Mouse (Mus musculus) C2C12 (cell line): ENCODE data around the gene Adam12. TPM values are rescaled to one million over a fixed set of nuclear protein-coding genes. Genes with fewer than 3 reads are reported as not detected.

Experiments used
- H3K27me3 ChIP-seq: one replicate; pipeline ENCODE4 v1.6.1; 2011; ENCODE audit not compliant: control insufficient read depth, insufficient read depth, insufficient read length
- H3K36me3 ChIP-seq: one replicate; pipeline ENCODE4 v1.6.1; 2011; ENCODE audit not compliant: control insufficient read depth, insufficient read depth
- H3K4me3 ChIP-seq: one replicate; pipeline ENCODE4 v1.5.1; 2011; ENCODE audit warnings: mild to moderate bottlenecking, control low read depth; ENCODE audit not compliant: poor library complexity, insufficient read depth, severe bottlenecking
- H3K79me2 ChIP-seq: one replicate; pipeline ENCODE4 v1.6.1; 2011; ENCODE audit not compliant: control insufficient read depth, insufficient read depth
- H3K79me3 ChIP-seq: one replicate; pipeline ENCODE4 v1.6.1; 2011; ENCODE audit warnings: low read depth, control low read depth
- H3ac ChIP-seq: one replicate; pipeline ENCODE3; 2011; ENCODE audit warnings: low read depth; ENCODE audit not compliant: control insufficient read depth, insufficient read length
- CEBPB ChIP-seq: IDR thresholded peaks from one replicate; pipeline ENCODE4 v1.6.1; 2011; ENCODE audit warnings: low read depth, mild to moderate bottlenecking, control low read depth, moderate library complexity
- CTCF ChIP-seq: IDR thresholded peaks from one replicate; pipeline ENCODE4 v1.5.1; 2011; ENCODE audit not compliant: control insufficient read depth, insufficient read depth, insufficient read length
- FOSL1 ChIP-seq: IDR thresholded peaks from one replicate; pipeline ENCODE4 v1.8.0; 2011; ENCODE audit warnings: mild to moderate bottlenecking, low read length; ENCODE audit not compliant: poor library complexity, insufficient read depth, severe bottlenecking
- MAX ChIP-seq: IDR thresholded peaks from one replicate; pipeline ENCODE4 v1.6.1; 2011; ENCODE audit warnings: mild to moderate bottlenecking, control low read depth
- MYOD1 ChIP-seq: IDR thresholded peaks from one replicate; pipeline ENCODE4 v1.6.1; 2011; ENCODE audit warnings: low read depth; ENCODE audit not compliant: control insufficient read depth, insufficient read length
- MYOG ChIP-seq: IDR thresholded peaks from one replicate; pipeline ENCODE4 v1.6.1; 2011; ENCODE audit not compliant: control insufficient read depth, insufficient read length; ENCODE audit errors: extremely low read depth
- USF1 ChIP-seq: IDR thresholded peaks from one replicate; pipeline ENCODE4 v1.6.1; 2011; ENCODE audit warnings: low read depth, mild to moderate bottlenecking, control low read depth, moderate library complexity
- polyA plus RNA-seq: library from polyadenylated mRNA; unstranded; fragments of >200 nt; fragmentation: generic; extraction: Trizol; gene quantifications from one replicate; pipeline ENCODE4 v1.2.1, GENCODE M21; 2012; ENCODE audit warnings: missing spikeins

Adam12 gene
- polyA plus RNA-seq, 1 experiment: 14.7 TPM

- TF ChIP-seq MYOG (no peak), CTCF (no peak), FOSL1 (no peak)
- H3ac ChIP-seq: no peak overlapping the region
- no peak overlapping the region for H3K4me3 ChIP-seq
- no peaks in the 10 kb centered on the region for H3K79me2 ChIP-seq
- no peaks in the 10 kb centered on the region for H3K27me3 ChIP-seq
- H3K36me3 ChIP-seq: no peaks in the 10 kb centered on the region
- H3K79me3 ChIP-seq: no peaks in the 10 kb centered on the region
These were observed 169.3 kb downstream of the Adam12 start for GRCm38 (mm10) chr7:134062629-134063028.

DNA sequence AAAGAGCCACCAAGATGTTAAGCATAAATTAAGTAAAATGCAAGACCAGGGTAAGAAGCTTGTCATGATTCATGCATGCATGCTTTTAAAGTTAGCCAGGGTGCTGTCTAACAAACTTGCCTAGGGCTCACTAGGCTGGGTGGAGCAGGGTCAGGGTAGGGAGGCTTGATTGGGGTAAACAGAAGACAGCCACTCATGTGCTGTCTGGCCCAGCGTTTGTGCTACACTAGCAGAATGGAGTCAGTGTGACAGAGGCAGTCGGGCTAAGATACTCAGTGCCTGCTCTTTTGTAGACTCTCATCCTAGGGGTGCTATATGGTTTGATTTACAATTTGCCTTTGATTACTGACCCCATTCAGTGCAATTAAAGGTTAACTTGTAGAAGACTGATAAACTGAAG, 179.5 kb downstream of the Adam12 start:
- H3K79me3 ChIP-seq: no peaks in the 10 kb centered on the region
- TF ChIP-seq MAX (no peak), MYOG (no peak), CEBPB (no peak), MYOD1 (no peak), FOSL1 (no peak), CTCF (no peak), USF1 (no peak)
- no peaks in the 10 kb centered on the region for H3K79me2 ChIP-seq
- H3K36me3 ChIP-seq: no peaks in the 10 kb centered on the region
- no peaks in the 10 kb centered on the region for H3K27me3 ChIP-seq
- H3ac ChIP-seq: no peak overlapping the region
- no peak overlapping the region for H3K4me3 ChIP-seq

DNA sequence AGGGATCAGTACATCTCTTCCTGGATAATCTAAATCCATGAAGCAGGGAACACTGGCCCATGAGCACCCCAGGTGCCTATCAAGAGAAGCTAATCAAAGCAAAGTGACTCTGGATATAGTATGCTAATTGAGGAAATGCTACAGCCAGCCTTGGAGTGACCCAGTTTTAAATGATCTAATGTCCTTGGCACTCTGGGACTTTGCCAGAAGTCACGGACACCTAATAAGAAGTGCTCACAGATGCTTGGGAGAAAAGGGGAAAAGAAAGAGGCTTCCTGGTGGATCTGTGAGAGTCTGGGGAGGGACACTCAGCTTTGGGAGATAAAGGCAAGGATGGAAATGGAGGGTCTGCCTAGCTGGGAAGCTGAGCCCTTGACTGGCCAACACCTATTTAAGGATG, 181.6 kb downstream of the Adam12 start:
- Histone ChIP-seq H3K79me3 (no peaks in the 10 kb centered on the region), H3K36me3 (no peaks in the 10 kb centered on the region), H3K27me3 (no peaks in the 10 kb centered on the region), H3ac (no peak overlapping the region), H3K4me3 (no peak overlapping the region), H3K79me2 (no peaks in the 10 kb centered on the region)
- TF ChIP-seq MAX: no peak
- no peak for TF ChIP-seq CEBPB
- TF ChIP-seq FOSL1: no peak
- no peak for TF ChIP-seq MYOG

DNA sequence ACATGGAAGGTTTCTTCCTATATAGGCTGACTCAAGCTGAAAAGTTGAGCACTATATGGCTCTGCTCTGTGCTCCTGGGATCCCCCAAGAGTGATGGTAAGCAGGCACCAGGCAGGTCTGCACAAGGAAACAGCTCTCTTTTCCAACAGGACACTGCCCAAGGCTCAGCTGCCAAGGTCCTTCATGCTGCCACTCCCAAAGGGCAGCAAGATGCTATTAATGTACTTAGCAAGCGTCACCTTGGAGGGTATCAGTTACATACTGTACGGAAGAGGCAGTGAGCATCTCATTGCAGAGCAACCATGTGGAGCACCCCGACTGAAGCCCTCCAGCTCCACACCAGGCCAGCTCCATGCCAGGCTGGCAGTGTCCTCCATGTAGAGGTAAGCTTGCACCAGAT, 185.6 kb downstream of the Adam12 start:
- Histone ChIP-seq H3K27me3 (no peaks in the 10 kb centered on the region), H3K79me2 (no peaks in the 10 kb centered on the region), H3K36me3 (no peaks in the 10 kb centered on the region), H3K79me3 (no peaks in the 10 kb centered on the region), H3ac (no peak overlapping the region), H3K4me3 (no peak overlapping the region)
- TF ChIP-seq USF1: no peak
- TF ChIP-seq MYOD1: no peak
- TF ChIP-seq MYOG: no peak
- TF ChIP-seq MAX: no peak
- no peak for TF ChIP-seq CTCF
- no peak for TF ChIP-seq FOSL1
- TF ChIP-seq CEBPB: no peak

DNA sequence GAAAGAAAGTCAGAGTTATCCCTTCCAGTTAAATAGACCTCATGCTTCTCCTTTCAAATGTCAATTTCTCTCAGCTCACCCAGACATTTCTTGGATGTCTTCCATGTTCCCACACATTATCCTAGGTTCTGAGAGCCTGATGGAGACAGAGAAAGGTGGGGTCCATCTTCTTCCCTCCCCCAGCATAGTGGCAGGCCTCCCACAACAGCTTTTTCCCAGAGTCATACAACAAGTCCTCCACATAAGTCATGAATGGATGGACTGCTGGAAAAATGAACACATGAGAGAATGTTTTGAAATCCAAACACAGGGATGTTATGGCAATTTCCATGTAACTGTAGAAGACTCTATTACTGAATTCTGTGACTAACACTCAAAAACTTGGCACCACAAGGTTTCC, 188.4 kb downstream of the Adam12 start:
- Histone ChIP-seq H3K36me3 (no peaks in the 10 kb centered on the region), H3K4me3 (no peak overlapping the region), H3K79me3 (no peaks in the 10 kb centered on the region), H3ac (no peak overlapping the region), H3K27me3 (no peaks in the 10 kb centered on the region), H3K79me2 (no peaks in the 10 kb centered on the region)
- TF ChIP-seq FOSL1 (no peak), USF1 (no peak), MYOD1 (no peak), MYOG (no peak), CTCF (no peak), CEBPB (no peak), MAX (no peak)

DNA sequence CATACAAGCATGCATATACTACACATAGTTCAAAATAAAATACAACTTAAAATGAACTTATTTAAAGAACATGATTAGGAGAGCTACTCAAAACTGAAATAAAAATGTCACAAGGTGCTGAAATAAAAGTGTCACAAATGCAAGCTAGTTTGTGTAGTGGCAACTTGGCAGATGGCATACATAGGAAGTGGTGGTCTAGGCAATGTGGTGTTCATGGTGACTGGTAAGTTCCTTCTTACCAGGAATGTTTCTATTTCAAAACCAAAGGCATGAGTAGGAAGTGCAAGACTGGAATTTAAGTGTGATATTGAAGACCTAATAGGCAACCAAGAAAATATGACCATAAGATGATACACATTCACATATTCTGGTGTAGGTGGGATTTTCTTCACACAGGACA, 189.3 kb downstream of the Adam12 start:
- H3K27me3 ChIP-seq: no peaks in the 10 kb centered on the region
- no peak for TF ChIP-seq USF1
- no peak for TF ChIP-seq MYOD1
- no peak for TF ChIP-seq MYOG
- no peak for TF ChIP-seq FOSL1
- TF ChIP-seq MAX: no peak
- no peak for TF ChIP-seq CTCF
- no peak for TF ChIP-seq CEBPB
- H3K36me3 ChIP-seq: no peaks in the 10 kb centered on the region

More for the DNA sequence above, 189.3 kb downstream of the Adam12 start:
- H3ac ChIP-seq: no peak overlapping the region
- H3K4me3 ChIP-seq: no peak overlapping the region
- no peaks in the 10 kb centered on the region for H3K79me3 ChIP-seq
- no peaks in the 10 kb centered on the region for H3K79me2 ChIP-seq
